Mouse (Mus musculus): Measurements from ENCODE around the gene Cckbr.

GRCm38 (mm10) chr7:105507257-105507656 is 81.7 kb downstream of the Cckbr start:
- TF ChIP-seq POLR2A (IDR thresholded peaks at IDR 0.05; ENCODE audit: control insufficient read depth in 1 of 2, insufficient read depth in 1 of 2, low read depth in 1 of 2, low read length in 2 of 2, poor library complexity in 1 of 2) (no peak), NRF1 (IDR thresholded peaks at IDR 0.05; ENCODE audit: insufficient read depth, low read depth, low read length, poor library complexity, severe bottlenecking) (no peak), GATA1 (IDR thresholded peaks at IDR 0.05; ENCODE audit: low read depth, low read length) (no peak), CTCF (IDR thresholded peaks at IDR 0.05 in 2 of 3, conservative IDR thresholded peaks at IDR 0.05 in 1 of 3; ENCODE audit: control insufficient read depth in 1 of 3, insufficient read depth in 1 of 3, low read depth in 2 of 3, low read length in 3 of 3, poor library complexity in 1 of 3, severe bottlenecking in 1 of 3) (no peak), MAZ (IDR thresholded peaks at IDR 0.05; ENCODE audit: low read depth, low read length) (no peak), GABPA (IDR thresholded peaks at IDR 0.05; ENCODE audit: low read depth, low read length) (no peak), USF1 (IDR thresholded peaks at IDR 0.05; ENCODE audit: low read depth, low read length) (no peak), RCOR1 (IDR thresholded peaks at IDR 0.05; ENCODE audit: low read depth, low read length) (no peak), UBTF (IDR thresholded peaks at IDR 0.05; ENCODE audit: borderline replicate concordance, insufficient read depth, low read depth, low read length) (no peak), EP300 (IDR thresholded peaks at IDR 0.05; ENCODE audit: low read depth in 1 of 2, low read length in 2 of 2) (no peak)
